Mouse (Mus musculus) E14TG2a.4 (cell line): ENCODE measurements around the gene Igsf10.

Experiments
- CTCF ChIP-seq: conservative IDR thresholded peaks from 2 replicates; pipeline ENCODE4 v1.5.1; 2014; ENCODE audit warnings: low read length
- NANOG ChIP-seq: IDR thresholded peaks from 2 replicates; pipeline ENCODE4 v1.6.1; 2014; ENCODE audit warnings: borderline replicate concordance, low read length, mixed read lengths

DNA sequence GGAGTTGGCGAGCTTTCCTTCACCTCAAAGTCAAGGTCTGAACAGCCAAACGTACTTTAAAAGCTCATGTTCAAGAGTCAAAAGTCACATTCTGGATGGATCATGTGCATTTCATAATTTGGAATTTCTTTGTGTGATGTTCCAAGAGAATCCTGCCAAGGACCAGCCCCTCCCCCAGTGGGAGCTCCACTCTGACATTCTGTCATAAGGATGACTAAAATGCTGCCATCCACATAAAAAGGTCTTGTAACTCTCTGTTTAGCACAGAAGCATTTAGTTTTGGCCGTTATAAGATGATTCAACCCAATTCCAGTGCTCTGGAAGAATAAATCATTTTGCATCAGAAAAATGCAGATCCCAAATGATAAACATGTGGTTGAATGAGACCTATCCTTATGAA is 10.0 kb upstream of the Igsf10 start:
- TF ChIP-seq CTCF = no peak
- TF ChIP-seq NANOG = no peak
